Comparison of ENCODE assay signal across 7 mouse cellular contexts in genomic region chr13:78427141-78428083, GRCm38 (mm10).
DNase-seq lines count a peak whose midpoint lies in the region; ATAC-seq lines count a peak whose summit lies in the region.

No protein-coding gene starts in this region.

- peak overlapping the region; percentile 45 for H3K9ac ChIP-seq in forebrain, embryonic 14.5 days (ENCODE audit: low read length)
- 0 out of 2 replicates have a peak overlapping the region, but pooled peaks have one; percentile 33 for H3K9ac ChIP-seq in kidney, embryonic 15.5 days
- H3K9ac ChIP-seq in liver, embryonic 11.5 days (ENCODE audit: low read depth, low read length), result no peak overlapping the region
- H3K9ac ChIP-seq in neural tube, embryonic 13.5 days, result peak overlapping the region; percentile 49

- no peaks in the 10 kb centered on the region for H3K27me3 ChIP-seq in forebrain, embryonic 14.5 days (replicated peaks; ENCODE audit: control insufficient read depth, insufficient read depth, low read length)
- H3K27me3 ChIP-seq in kidney, embryonic 15.5 days, result no peaks in the 10 kb centered on the region
- H3K27me3 ChIP-seq in liver, embryonic 11.5 days (replicated peaks; ENCODE audit: control insufficient read depth, insufficient read depth, low read length), result no peaks in the 10 kb centered on the region
- no peaks in the 10 kb centered on the region for H3K27me3 ChIP-seq in neural tube, embryonic 13.5 days

- H3K27ac ChIP-seq in forebrain, embryonic 14.5 days (ENCODE audit: low read depth, low read length), result peak overlapping the region; percentile 83
- H3K27ac ChIP-seq in kidney, embryonic 15.5 days, result peak overlapping the region; percentile 54
- H3K27ac ChIP-seq in liver, embryonic 11.5 days (ENCODE audit: low read depth, low read length), result no peak overlapping the region
- H3K27ac ChIP-seq in neural tube, embryonic 13.5 days (replicated peaks), result peak overlapping the region; percentile 82

- ATAC-seq in forebrain, embryonic 14.5 days, result peak; percentile 96
- ATAC-seq in kidney, embryonic 15.5 days (replicated peaks; ENCODE audit: low FRiP score), result peak; percentile 82
- no peak for ATAC-seq in liver, embryonic 11.5 days (replicated peaks; ENCODE audit: low FRiP score)
- peak; percentile 96 for ATAC-seq in neural tube, embryonic 13.5 days (ENCODE audit: low read depth)
- ATAC-seq in inflammation-experienced regulatory T-cells, adult 6 months, result no peak

- WGBS in forebrain, embryonic 14.5 days, result 2% methylated on average over 24 of the region's 24 CpGs
- 13% methylated on average over 24 of the region's 24 CpGs for WGBS in kidney, embryonic 15.5 days
- 18% methylated on average over 24 of the region's 24 CpGs for WGBS in liver, embryonic 11.5 days
- WGBS in neural tube, embryonic 13.5 days, result 2% methylated on average over 24 of the region's 24 CpGs

- no peaks in the 10 kb centered on the region for H3K36me3 ChIP-seq in forebrain, embryonic 14.5 days (ENCODE audit: control insufficient read depth, insufficient read depth, low read length)
- no peaks in the 10 kb centered on the region for H3K36me3 ChIP-seq in kidney, embryonic 15.5 days
- no peaks in the 10 kb centered on the region for H3K36me3 ChIP-seq in liver, embryonic 11.5 days (ENCODE audit: control insufficient read depth, insufficient read depth, low read length)
- H3K36me3 ChIP-seq in neural tube, embryonic 13.5 days, result no peaks in the 10 kb centered on the region

- no peaks in the 10 kb centered on the region for H3K9me3 ChIP-seq in forebrain, embryonic 14.5 days (replicated peaks; ENCODE audit: control insufficient read depth, low read length)
- H3K9me3 ChIP-seq in kidney, embryonic 15.5 days (replicated peaks), result no peaks in the 10 kb centered on the region
- no peaks in the 10 kb centered on the region for H3K9me3 ChIP-seq in liver, embryonic 11.5 days (ENCODE audit: control insufficient read depth, low read length)
- H3K9me3 ChIP-seq in neural tube, embryonic 13.5 days, result no peaks in the 10 kb centered on the region

- peaks cover 15% of the 10 kb centered on the region for H3K4me1 ChIP-seq in forebrain, embryonic 14.5 days (ENCODE audit: control insufficient read depth, insufficient read depth, low read length)
- peaks cover 17% of the 10 kb centered on the region for H3K4me1 ChIP-seq in kidney, embryonic 15.5 days
- H3K4me1 ChIP-seq in liver, embryonic 11.5 days (replicated peaks; ENCODE audit: control insufficient read depth, insufficient read depth, low read length), result no peaks in the 10 kb centered on the region
- H3K4me1 ChIP-seq in neural tube, embryonic 13.5 days (replicated peaks), result peaks cover 32% of the 10 kb centered on the region

- peak overlapping the region; percentile 59 for H3K4me2 ChIP-seq in forebrain, embryonic 14.5 days (ENCODE audit: low read length)
- peak overlapping the region; percentile 62 for H3K4me2 ChIP-seq in kidney, embryonic 15.5 days
- peak overlapping the region; percentile 49 for H3K4me2 ChIP-seq in liver, embryonic 11.5 days
- H3K4me2 ChIP-seq in neural tube, embryonic 13.5 days, result peak overlapping the region; percentile 58

- DNase-seq in WW6 (ENCODE audit: low read depth, low spot score), result peak; percentile 34
- DNase-seq in brain, adult 2 months (ENCODE audit: low read depth, low spot score), result peak; percentile 68
- peak; percentile 93 for DNase-seq in forebrain, embryonic 14.5 days (ENCODE audit: low spot score)
- no peak for DNase-seq in liver, embryonic 11.5 days (ENCODE audit: low spot score)

- H3K4me3 ChIP-seq in forebrain, embryonic 14.5 days (ENCODE audit: low read depth, low read length), result peak overlapping the region; percentile 18
- peak overlapping the region; percentile 28 for H3K4me3 ChIP-seq in kidney, embryonic 15.5 days (replicated peaks)
- no peak overlapping the region for H3K4me3 ChIP-seq in liver, embryonic 11.5 days (ENCODE audit: low read depth, low read length)
- H3K4me3 ChIP-seq in neural tube, embryonic 13.5 days, result peak overlapping the region; percentile 33

Comparison
In these comparisons a context has a peak if more than half of its experiments do, and no peak if none do; other contexts are left out.
1. ATAC-seq: peak in forebrain, embryonic 14.5 days (single experiment), kidney, embryonic 15.5 days (single experiment) and neural tube, embryonic 13.5 days (single experiment); none in liver, embryonic 11.5 days (single experiment) and inflammation-experienced regulatory T-cells, adult 6 months (single experiment).
2. Peak in every context shown above with its lines, with median percentiles within 50 percentile points of each other: H3K4me2 ChIP-seq.